Mouse (Mus musculus) C2C12 (cell line): ENCODE data around the gene Glod4. TPM values are rescaled to one million over a fixed set of nuclear protein-coding genes. Genes with fewer than 3 reads are reported as not detected.

Experiments used
- H3K27me3 ChIP-seq: one replicate; pipeline ENCODE4 v1.6.1; 2011; ENCODE audit not compliant: control insufficient read depth, insufficient read depth, insufficient read length
- H3K36me3 ChIP-seq: one replicate; pipeline ENCODE4 v1.6.1; 2011; ENCODE audit not compliant: control insufficient read depth, insufficient read depth
- H3K4me3 ChIP-seq: one replicate; pipeline ENCODE4 v1.5.1; 2011; ENCODE audit warnings: mild to moderate bottlenecking, control low read depth; ENCODE audit not compliant: poor library complexity, insufficient read depth, severe bottlenecking
- H3K79me2 ChIP-seq: one replicate; pipeline ENCODE4 v1.6.1; 2011; ENCODE audit not compliant: control insufficient read depth, insufficient read depth
- H3K79me3 ChIP-seq: one replicate; pipeline ENCODE4 v1.6.1; 2011; ENCODE audit warnings: low read depth, control low read depth
- H3ac ChIP-seq: one replicate; pipeline ENCODE3; 2011; ENCODE audit warnings: low read depth; ENCODE audit not compliant: control insufficient read depth, insufficient read length
- CEBPB ChIP-seq: IDR thresholded peaks from one replicate; pipeline ENCODE4 v1.6.1; 2011; ENCODE audit warnings: low read depth, mild to moderate bottlenecking, control low read depth, moderate library complexity
- CTCF ChIP-seq: IDR thresholded peaks from one replicate; pipeline ENCODE4 v1.5.1; 2011; ENCODE audit not compliant: control insufficient read depth, insufficient read depth, insufficient read length
- FOSL1 ChIP-seq: IDR thresholded peaks from one replicate; pipeline ENCODE4 v1.8.0; 2011; ENCODE audit warnings: mild to moderate bottlenecking, low read length; ENCODE audit not compliant: poor library complexity, insufficient read depth, severe bottlenecking
- MAX ChIP-seq: IDR thresholded peaks from one replicate; pipeline ENCODE4 v1.6.1; 2011; ENCODE audit warnings: mild to moderate bottlenecking, control low read depth
- MYOD1 ChIP-seq: IDR thresholded peaks from one replicate; pipeline ENCODE4 v1.6.1; 2011; ENCODE audit warnings: low read depth; ENCODE audit not compliant: control insufficient read depth, insufficient read length
- MYOG ChIP-seq: IDR thresholded peaks from one replicate; pipeline ENCODE4 v1.6.1; 2011; ENCODE audit not compliant: control insufficient read depth, insufficient read length; ENCODE audit errors: extremely low read depth
- USF1 ChIP-seq: IDR thresholded peaks from one replicate; pipeline ENCODE4 v1.6.1; 2011; ENCODE audit warnings: low read depth, mild to moderate bottlenecking, control low read depth, moderate library complexity
- polyA plus RNA-seq: library from polyadenylated mRNA; unstranded; fragments of >200 nt; fragmentation: generic; extraction: Trizol; gene quantifications from one replicate; pipeline ENCODE4 v1.2.1, GENCODE M21; 2012; ENCODE audit warnings: missing spikeins

Gene Glod4
- polyA plus RNA-seq, 1 experiment: 34.2 TPM

DNA sequence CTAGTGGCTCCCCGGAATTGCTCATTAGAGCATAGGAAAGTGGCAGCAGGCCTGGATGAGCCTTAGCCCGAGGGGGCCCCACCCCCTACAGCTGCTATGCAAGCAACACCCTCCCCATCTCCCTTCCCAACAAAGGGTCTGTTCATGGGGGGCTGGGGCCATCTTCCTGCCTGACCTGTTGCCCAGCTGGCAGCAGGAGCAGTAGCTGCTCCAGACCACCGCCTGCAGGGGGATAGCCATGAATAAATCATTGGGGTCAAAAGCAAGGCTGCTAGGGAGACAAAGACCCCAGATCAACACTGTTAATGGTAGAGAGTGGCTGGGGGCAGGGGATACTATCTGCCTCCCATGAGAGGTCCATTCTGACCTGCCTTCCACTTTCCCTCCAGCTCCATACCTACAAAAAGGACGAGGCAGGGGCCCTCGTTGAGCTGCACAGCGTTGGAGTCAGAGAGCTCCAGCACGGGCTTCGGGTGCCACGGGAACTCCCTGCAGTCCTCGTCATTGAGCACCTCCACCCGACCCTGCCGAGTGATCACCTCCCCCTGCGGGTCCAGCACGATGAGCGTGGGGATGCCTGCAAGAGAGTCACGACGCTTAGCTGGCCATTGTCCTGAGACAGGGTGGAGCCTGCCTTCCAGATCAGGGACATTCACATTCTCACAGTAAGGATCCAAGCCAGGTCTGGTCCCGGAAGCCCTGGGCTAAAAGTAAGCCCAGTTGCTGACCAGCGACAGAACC lies 19.3 kb upstream of the Glod4 start:
- H3K79me2 ChIP-seq: no peaks in the 10 kb centered on the region
- no peaks in the 10 kb centered on the region for H3K79me3 ChIP-seq
- H3K4me3 ChIP-seq: no peak overlapping the region
- H3ac ChIP-seq: no peak overlapping the region
- TF ChIP-seq CEBPB: no peak
- no peak for TF ChIP-seq FOSL1
- TF ChIP-seq MYOD1: no peak
- no peak for TF ChIP-seq MYOG
- peaks cover 16% of the 10 kb centered on the region for H3K36me3 ChIP-seq
- H3K27me3 ChIP-seq: no peaks in the 10 kb centered on the region

GRCm38 (mm10) chr11:76261224-76261623 lies 17.7 kb upstream of the Glod4 start:
- Histone ChIP-seq H3K27me3 (no peaks in the 10 kb centered on the region), H3K79me2 (no peaks in the 10 kb centered on the region), H3K36me3 (peaks cover 16% of the 10 kb centered on the region), H3K79me3 (no peaks in the 10 kb centered on the region), H3K4me3 (no peak overlapping the region), H3ac (no peak overlapping the region)
- TF ChIP-seq MAX: peak; percentile 15
- TF ChIP-seq USF1: no peak
- no peak for TF ChIP-seq FOSL1
- no peak for TF ChIP-seq CTCF
- peak; percentile 26 for TF ChIP-seq CEBPB

- H3K36me3 ChIP-seq: peaks cover 16% of the 10 kb centered on the region
- H3K79me2 ChIP-seq: no peaks in the 10 kb centered on the region
- no peaks in the 10 kb centered on the region for H3K27me3 ChIP-seq
- H3K79me3 ChIP-seq: no peaks in the 10 kb centered on the region
- no peak overlapping the region for H3ac ChIP-seq
- H3K4me3 ChIP-seq: no peak overlapping the region
- TF ChIP-seq MYOG (no peak), FOSL1 (no peak), MYOD1 (no peak), CTCF (no peak), CEBPB (no peak), USF1 (no peak), MAX (no peak)
Observed at GRCm38 (mm10) chr11:76260208-76261050, 16.9 kb upstream of the Glod4 start.

- H3K36me3 ChIP-seq: peaks cover 13% of the 10 kb centered on the region
- TF ChIP-seq USF1 (no peak), MYOD1 (no peak), FOSL1 (no peak)
Observed at GRCm38 (mm10) chr11:76258511-76258910, 15.0 kb upstream of the Glod4 start.

GRCm38 (mm10) chr11:76257386-76257785 lies 13.9 kb upstream of the Glod4 start:
- no peak overlapping the region for H3ac ChIP-seq
- H3K79me3 ChIP-seq: no peaks in the 10 kb centered on the region
- TF ChIP-seq MYOD1: no peak
- TF ChIP-seq FOSL1: no peak
- TF ChIP-seq MYOG: no peak
- no peak for TF ChIP-seq CTCF
- no peak for TF ChIP-seq USF1
- TF ChIP-seq MAX: no peak
- no peak for TF ChIP-seq CEBPB
- peaks cover 13% of the 10 kb centered on the region for H3K36me3 ChIP-seq
- H3K27me3 ChIP-seq: no peaks in the 10 kb centered on the region
- H3K4me3 ChIP-seq: no peak overlapping the region
- no peaks in the 10 kb centered on the region for H3K79me2 ChIP-seq

More at GRCm38 (mm10) chr11:76258511-76258910, 15.0 kb upstream of the Glod4 start:
- H3K79me3 ChIP-seq: no peaks in the 10 kb centered on the region
- H3K27me3 ChIP-seq: no peaks in the 10 kb centered on the region
- H3K4me3 ChIP-seq: no peak overlapping the region
- no peak overlapping the region for H3ac ChIP-seq
- no peaks in the 10 kb centered on the region for H3K79me2 ChIP-seq

GRCm38 (mm10) chr11:76256129-76256528 lies 12.6 kb upstream of the Glod4 start:
- peaks cover 17% of the 10 kb centered on the region for H3K36me3 ChIP-seq
- no peak for TF ChIP-seq USF1
- TF ChIP-seq MYOD1: no peak
- no peak for TF ChIP-seq MYOG
- no peak for TF ChIP-seq CTCF
- TF ChIP-seq FOSL1: no peak
- TF ChIP-seq CEBPB: no peak
- TF ChIP-seq MAX: no peak
- no peak overlapping the region for H3ac ChIP-seq
- H3K27me3 ChIP-seq: no peaks in the 10 kb centered on the region
- no peaks in the 10 kb centered on the region for H3K79me2 ChIP-seq
- no peak overlapping the region for H3K4me3 ChIP-seq
- H3K79me3 ChIP-seq: no peaks in the 10 kb centered on the region
